Mouse (Mus musculus) intestine, embryonic 16.5 days (tissue): ENCODE results near the gene Chchd6. TPM values are rescaled to one million over a fixed set of nuclear protein-coding genes. Genes with fewer than 3 reads are reported as not detected.
A peak's percentile ranks its signal among the peaks of the same experiment; 100 is the strongest.

ENCODE experiments used
- ATAC-seq: fragments of 200-750 bp; cut with Nextera tagmentation; 2 replicates; pipeline ENCODE4 v1.8.0; 2017; ENCODE audit warnings: moderate TSS enrichment, moderate library complexity
- H3K27ac ChIP-seq: fragments of 300-500 bp; sonication (generic); 2 replicates; pipeline ENCODE4 v1.5.1; 2014; ENCODE audit warnings: mild to moderate bottlenecking, low read length
- H3K27me3 ChIP-seq: fragments of 300-500 bp; sonication (generic); replicated peaks from 2 replicates; pipeline ENCODE4 v1.6.1; 2014; ENCODE audit warnings: low read length, control low read depth, mixed read lengths; ENCODE audit not compliant: control insufficient read depth, insufficient read depth
- H3K36me3 ChIP-seq: fragments of 300-500 bp; sonication (generic); 2 replicates; pipeline ENCODE4 v1.6.1; 2014; ENCODE audit warnings: low read length, control low read depth; ENCODE audit not compliant: control insufficient read depth, insufficient read depth
- H3K4me1 ChIP-seq: fragments of 300-500 bp; sonication (generic); 2 replicates; pipeline ENCODE4 v1.6.1; 2014; ENCODE audit warnings: low read length, control low read depth, mixed read lengths; ENCODE audit not compliant: control insufficient read depth, insufficient read depth
- H3K4me2 ChIP-seq: fragments of 300-500 bp; sonication (generic); 2 replicates; pipeline ENCODE4 v1.6.1; 2014; ENCODE audit warnings: low read depth, low read length, control low read depth
- H3K4me3 ChIP-seq: fragments of 300-500 bp; sonication (generic); 2 replicates; pipeline ENCODE4 v1.5.1; 2014; ENCODE audit warnings: mild to moderate bottlenecking, low read length
- H3K9ac ChIP-seq: fragments of 300-500 bp; sonication (generic); 2 replicates; pipeline ENCODE4 v1.6.1; 2014; ENCODE audit warnings: low read depth, low read length
- H3K9me3 ChIP-seq: fragments of 300-500 bp; sonication (generic); 2 replicates; pipeline ENCODE4 v1.6.1; 2016; ENCODE audit warnings: low read length, control low read depth; ENCODE audit not compliant: control insufficient read depth
- WGBS: fragments of 180-500 bp; shearing (Covaris S2); extraction: QIAGEN DNeasy Blood & Tissue Kit; methylation state at CpG from one replicate; pipeline ENCODE4 v1.1.7; 2014; 5-methylcytosine and 5-hydroxymethylcytosine counted together
- polyA plus RNA-seq: library from polyadenylated mRNA; unstranded; fragments of >200 nt; fragmentation: Nextera tagmentation; extraction: Ambion mirVana; gene quantifications from 2 replicates; pipeline ENCODE4 v1.2.1, GENCODE M21; 2015

Gene Chchd6
- polyA plus RNA-seq, 1 experiment from 2014 or later: 41.3 TPM

DNA sequence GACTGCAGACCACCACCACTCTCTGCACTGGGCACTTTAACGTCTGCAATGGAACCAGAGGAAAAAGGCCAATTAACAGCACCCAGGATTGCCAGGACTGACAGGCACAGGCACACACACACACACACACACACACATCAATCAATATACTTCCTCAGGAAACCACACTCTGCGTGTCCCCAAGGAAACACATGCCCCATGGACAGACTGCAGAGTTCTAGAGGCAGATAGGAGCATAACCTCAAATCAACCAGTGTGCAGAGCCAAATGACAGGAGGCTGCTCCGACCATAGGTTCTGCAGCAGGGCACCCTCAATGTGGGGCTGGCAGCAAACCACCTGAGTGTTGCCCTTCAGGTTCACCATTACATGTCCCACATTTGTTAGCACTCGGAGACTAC is 26.1 kb downstream of the Chchd6 start:
- Histone ChIP-seq H3K4me2 (no peak overlapping the region), H3K9me3 (no peaks in the 10 kb centered on the region), H3K27ac (no peak overlapping the region), H3K9ac (no peak overlapping the region), H3K4me1 (no peaks in the 10 kb centered on the region), H3K36me3 (no peaks in the 10 kb centered on the region), H3K27me3 (no peaks in the 10 kb centered on the region), H3K4me3 (no peak overlapping the region)
- ATAC-seq: no peak
- 65% methylated on average over 4 of the region's 4 CpGs for WGBS

DNA sequence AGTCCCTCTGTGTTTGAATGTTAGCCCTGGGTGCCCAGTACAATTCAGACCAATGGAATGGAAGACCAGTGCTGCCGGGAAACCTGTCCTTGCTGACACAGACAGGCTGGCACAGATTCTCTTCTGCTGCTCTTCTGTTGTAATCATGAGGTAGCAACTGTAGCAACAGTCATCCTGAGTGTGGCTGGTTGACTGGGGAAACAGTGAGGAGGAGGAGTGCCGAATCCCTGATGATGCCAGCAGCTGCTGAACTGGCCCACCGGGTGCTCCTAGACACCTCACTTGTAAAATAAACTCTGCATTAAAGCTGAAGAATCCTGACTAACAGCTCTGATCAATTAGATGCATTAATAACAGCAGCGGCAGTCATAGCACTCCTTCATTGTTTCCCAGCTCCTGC is 28.7 kb downstream of the Chchd6 start:
- Histone ChIP-seq H3K27ac (no peak overlapping the region), H3K4me2 (no peak overlapping the region), H3K9me3 (no peaks in the 10 kb centered on the region), H3K27me3 (no peaks in the 10 kb centered on the region), H3K9ac (no peak overlapping the region), H3K36me3 (no peaks in the 10 kb centered on the region), H3K4me3 (no peak overlapping the region), H3K4me1 (no peaks in the 10 kb centered on the region)
- WGBS: 81% methylated on average over 4 of the region's 4 CpGs
- ATAC-seq: no peak

DNA sequence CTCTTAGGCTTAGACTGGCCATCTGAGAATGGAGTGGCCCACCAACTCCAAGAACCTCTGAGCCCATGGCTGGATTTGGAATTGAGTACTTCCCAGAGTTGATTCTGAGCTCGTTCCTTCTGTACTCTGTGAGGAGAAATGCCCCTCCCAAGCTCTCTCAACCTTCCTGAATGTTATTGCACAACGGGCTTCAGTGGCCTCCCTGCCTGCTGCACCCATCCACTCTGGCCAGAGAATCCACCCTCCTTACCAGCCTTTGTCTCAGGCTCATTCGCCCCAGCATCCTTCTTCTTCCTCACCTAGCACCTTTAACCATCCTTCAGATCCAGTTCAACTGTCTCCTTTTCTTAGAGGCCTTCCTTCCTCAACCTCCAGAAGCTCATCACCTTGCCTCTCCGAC is 32.1 kb downstream of the Chchd6 start:
- Histone ChIP-seq H3K27me3 (no peaks in the 10 kb centered on the region), H3K36me3 (no peaks in the 10 kb centered on the region), H3K4me2 (no peak overlapping the region), H3K9me3 (no peaks in the 10 kb centered on the region), H3K9ac (no peak overlapping the region), H3K27ac (no peak overlapping the region), H3K4me3 (no peak overlapping the region), H3K4me1 (no peaks in the 10 kb centered on the region)
- WGBS: 84% methylated on average over 4 of the region's 4 CpGs
- no peak for ATAC-seq

DNA sequence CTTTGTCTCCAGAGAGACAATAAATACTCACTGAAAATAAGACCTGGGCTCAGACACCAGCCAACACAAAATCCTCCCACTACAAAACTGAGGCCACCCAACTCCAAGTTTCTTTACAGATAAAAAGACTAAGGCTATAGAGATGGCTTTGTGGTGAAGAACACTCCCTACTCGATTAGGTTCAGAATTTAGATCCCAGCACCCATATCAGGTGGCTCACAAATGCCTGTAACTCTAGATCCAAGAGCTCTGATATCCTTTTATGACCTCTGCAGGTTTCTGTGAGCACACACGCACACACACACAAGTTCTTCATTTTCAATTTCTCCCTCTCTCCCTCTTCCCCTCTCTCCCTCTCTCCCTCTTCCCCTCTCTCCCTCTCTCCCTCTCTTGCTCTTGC is 34.6 kb downstream of the Chchd6 start:
- 73% methylated on average over 2 of the region's 2 CpGs for WGBS
- no peak overlapping the region for H3K4me2 ChIP-seq
- H3K4me1 ChIP-seq: no peaks in the 10 kb centered on the region
- no peak overlapping the region for H3K4me3 ChIP-seq
- H3K27me3 ChIP-seq: no peaks in the 10 kb centered on the region
- no peaks in the 10 kb centered on the region for H3K36me3 ChIP-seq
- H3K9me3 ChIP-seq: no peaks in the 10 kb centered on the region
- ATAC-seq: no peak
- H3K9ac ChIP-seq: no peak overlapping the region
- H3K27ac ChIP-seq: no peak overlapping the region

DNA sequence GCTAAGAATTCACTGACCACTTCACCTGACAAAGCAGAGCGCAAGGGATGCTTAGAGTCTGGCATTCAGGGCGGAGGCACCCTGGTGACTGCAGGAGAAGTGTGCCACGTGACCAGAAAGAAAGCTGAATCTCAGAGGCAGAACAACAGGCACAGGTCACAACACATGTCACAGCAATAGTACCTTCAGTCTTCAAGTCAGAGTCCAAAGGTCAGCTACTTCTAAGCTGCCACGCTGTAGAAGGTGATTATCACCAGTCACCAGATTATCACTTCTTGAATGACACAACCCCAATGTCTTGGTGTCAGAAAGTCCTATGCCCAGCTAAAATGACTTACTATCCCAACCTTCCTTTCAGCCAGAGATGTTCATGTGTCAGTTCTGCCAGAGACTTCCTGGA is 37.8 kb downstream of the Chchd6 start:
- Histone ChIP-seq H3K36me3 (no peaks in the 10 kb centered on the region), H3K9me3 (no peaks in the 10 kb centered on the region), H3K9ac (no peak overlapping the region), H3K4me3 (no peak overlapping the region), H3K27me3 (no peaks in the 10 kb centered on the region), H3K4me2 (no peak overlapping the region), H3K27ac (no peak overlapping the region), H3K4me1 (no peaks in the 10 kb centered on the region)
- 72% methylated on average over 4 of the region's 4 CpGs for WGBS
- peak; percentile 68 for ATAC-seq

DNA sequence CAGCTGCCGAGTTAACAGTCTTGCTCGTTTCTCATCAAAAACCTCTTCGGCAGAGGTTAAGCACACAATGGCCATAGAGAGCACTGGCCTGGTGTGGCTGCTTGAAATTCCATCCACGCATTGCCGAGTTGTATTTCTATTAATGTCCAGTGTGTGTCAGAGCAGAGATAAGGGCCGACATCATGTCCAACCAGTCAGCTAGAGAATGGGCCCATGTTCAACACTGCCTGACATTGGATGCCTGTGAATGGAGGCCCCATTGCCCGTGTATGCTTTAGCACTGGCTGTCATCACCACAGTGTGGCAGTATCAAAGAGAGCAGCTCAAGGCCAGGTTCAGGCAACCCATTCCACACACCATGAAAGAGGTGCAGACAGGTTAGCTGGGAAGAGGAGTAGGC is 38.9 kb downstream of the Chchd6 start:
- Histone ChIP-seq H3K4me3 (no peak overlapping the region), H3K4me1 (no peaks in the 10 kb centered on the region), H3K36me3 (no peaks in the 10 kb centered on the region), H3K9ac (no peak overlapping the region), H3K27ac (no peak overlapping the region), H3K4me2 (no peak overlapping the region), H3K9me3 (no peaks in the 10 kb centered on the region), H3K27me3 (no peaks in the 10 kb centered on the region)
- 69% methylated on average over 7 of the region's 7 CpGs for WGBS
- no peak for ATAC-seq

DNA sequence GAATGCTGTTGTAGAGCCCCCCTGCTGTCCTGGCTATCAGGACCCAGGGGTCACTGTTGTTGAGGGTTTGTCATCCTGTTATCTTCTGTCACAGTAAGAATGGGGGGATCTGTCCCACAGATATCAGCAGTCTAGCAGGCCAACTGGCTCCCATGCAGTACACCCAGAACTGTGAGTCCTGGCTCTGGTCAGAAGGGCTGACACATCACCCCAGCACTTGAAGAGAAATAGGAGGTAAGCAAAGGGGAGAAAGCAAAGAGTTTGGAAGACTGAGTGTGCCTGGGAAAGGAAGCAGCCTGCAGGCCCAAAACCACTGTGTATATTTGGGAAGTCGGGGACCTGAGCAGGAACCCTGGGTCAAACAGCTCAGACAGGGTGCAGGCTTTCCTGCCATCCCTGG is 39.5 kb downstream of the Chchd6 start:
- ATAC-seq: no peak
- Histone ChIP-seq H3K9ac (no peak overlapping the region), H3K4me3 (no peak overlapping the region), H3K9me3 (no peaks in the 10 kb centered on the region), H3K27me3 (no peaks in the 10 kb centered on the region), H3K4me1 (no peaks in the 10 kb centered on the region), H3K36me3 (no peaks in the 10 kb centered on the region), H3K4me2 (no peak overlapping the region), H3K27ac (no peak overlapping the region)
- 75% methylated on average over 1 of the region's 1 CpGs for WGBS

DNA sequence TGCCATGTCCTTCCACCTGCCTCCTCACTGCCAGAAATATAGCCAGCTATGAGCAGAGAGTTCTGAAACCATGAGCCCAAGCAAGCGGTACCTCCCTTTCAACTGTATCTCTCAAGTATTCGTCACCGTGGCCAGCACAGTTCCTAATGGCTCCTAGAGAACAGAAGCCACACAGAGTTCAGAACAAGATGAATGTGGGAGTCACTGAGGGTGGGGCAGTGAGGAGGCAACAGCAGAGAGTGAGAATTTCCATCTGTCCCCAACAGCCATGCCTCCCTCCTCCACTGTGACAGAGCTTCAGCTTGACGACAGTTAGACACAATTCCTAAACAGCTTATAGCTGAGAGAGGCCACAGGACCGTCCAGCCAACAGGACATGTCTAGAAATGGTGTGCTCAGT is 41.4 kb downstream of the Chchd6 start:
- no peak overlapping the region for H3K4me2 ChIP-seq
- H3K9ac ChIP-seq: no peak overlapping the region
- no peaks in the 10 kb centered on the region for H3K27me3 ChIP-seq
- H3K4me1 ChIP-seq: no peaks in the 10 kb centered on the region
- no peak overlapping the region for H3K4me3 ChIP-seq
- ATAC-seq: no peak
- no peaks in the 10 kb centered on the region for H3K36me3 ChIP-seq
- H3K27ac ChIP-seq: no peak overlapping the region
- no peaks in the 10 kb centered on the region for H3K9me3 ChIP-seq
- WGBS: 78% methylated on average over 5 of the region's 5 CpGs

DNA sequence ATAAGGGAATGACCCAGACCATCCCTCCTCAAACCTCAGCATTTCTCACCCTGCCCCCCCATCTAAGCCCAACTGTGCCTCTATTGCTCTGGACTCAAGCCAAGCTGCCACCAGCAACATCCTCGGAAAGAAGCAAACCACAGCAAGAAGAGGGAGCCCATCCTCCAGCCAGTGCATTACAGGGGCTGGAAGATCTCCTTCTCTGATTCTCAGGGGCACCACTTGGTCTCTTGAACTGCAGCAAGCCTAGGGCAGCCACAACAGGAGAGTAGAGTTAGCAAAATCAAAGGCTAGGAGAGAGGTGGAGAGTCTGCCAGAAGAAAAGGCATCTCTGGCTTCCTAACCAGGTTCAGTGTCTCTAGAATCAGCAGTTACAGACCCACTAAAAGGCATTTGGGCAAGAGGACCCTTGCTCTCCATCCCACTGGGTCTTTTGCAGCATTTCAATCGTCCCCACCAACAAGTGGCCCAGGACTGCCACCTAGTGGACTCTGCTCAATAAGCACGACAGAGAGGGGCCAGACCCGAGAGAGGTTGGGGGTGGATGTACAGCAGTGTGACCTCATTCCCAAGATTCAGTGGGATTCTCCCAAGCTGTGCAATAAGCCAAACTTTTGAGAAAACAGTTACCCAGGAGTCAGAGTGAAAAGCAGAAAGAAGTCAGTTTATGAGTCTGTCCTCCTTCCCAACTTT is 42.3 kb downstream of the Chchd6 start:
- Histone ChIP-seq H3K36me3 (no peaks in the 10 kb centered on the region), H3K9ac (no peak overlapping the region), H3K4me2 (no peak overlapping the region), H3K9me3 (no peaks in the 10 kb centered on the region), H3K4me1 (no peaks in the 10 kb centered on the region), H3K27ac (no peak overlapping the region), H3K4me3 (no peak overlapping the region), H3K27me3 (no peaks in the 10 kb centered on the region)
- peak; percentile 73 for ATAC-seq
- WGBS: 7% methylated on average over 4 of the region's 4 CpGs

DNA sequence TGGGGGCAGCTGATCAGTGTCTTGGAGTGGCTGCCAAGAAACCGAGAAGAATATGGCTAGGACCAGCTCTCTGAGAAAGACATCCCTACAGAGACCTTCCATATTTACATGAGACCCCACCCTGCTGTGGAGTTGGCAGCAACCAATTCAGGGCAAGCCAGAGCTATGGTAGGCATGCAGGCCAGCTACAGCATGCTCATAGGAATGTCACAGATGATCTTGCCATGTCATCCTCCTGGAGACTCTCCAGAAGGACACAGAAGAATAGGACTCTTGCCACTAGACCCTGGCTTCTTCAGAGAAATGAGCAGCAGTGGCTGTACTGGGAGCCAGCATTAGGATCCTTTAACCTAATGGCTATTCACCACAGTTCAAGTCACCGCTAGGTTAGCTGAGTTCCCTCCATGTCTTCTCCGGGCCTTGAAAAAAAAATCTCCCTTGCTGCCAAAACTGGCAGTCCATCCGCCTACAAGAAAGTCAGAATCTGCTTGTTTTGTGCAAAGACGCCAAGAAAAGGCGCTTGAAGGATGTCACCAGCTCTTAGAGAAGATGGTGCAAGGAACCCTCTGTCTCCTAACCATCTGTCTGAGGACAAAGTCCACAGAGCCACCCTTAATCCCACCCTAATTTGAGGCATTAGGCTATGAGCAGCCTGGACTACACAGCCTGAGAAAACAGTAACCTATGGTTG is 43.0 kb downstream of the Chchd6 start:
- WGBS: 83% methylated on average over 6 of the region's 6 CpGs
- H3K9ac ChIP-seq: no peak overlapping the region
- H3K4me1 ChIP-seq: no peaks in the 10 kb centered on the region

More for the DNA sequence above, 43.0 kb downstream of the Chchd6 start:
- Histone ChIP-seq H3K4me3 (no peak overlapping the region), H3K27ac (no peak overlapping the region), H3K27me3 (no peaks in the 10 kb centered on the region), H3K9me3 (no peaks in the 10 kb centered on the region), H3K4me2 (no peak overlapping the region), H3K36me3 (no peaks in the 10 kb centered on the region)
- no peak for ATAC-seq
